Mouse (Mus musculus) intestine, postnatal 0 days (tissue): Measurements from ENCODE around the gene Celf2. TPM values are rescaled to one million over a fixed set of nuclear protein-coding genes. Genes with fewer than 3 reads are reported as not detected.

Experiments used
- ATAC-seq: fragments of 200-750 bp; cut with Nextera tagmentation; 2 replicates; pipeline ENCODE4 v1.8.0; 2017; ENCODE audit warnings: mild to moderate bottlenecking, moderate TSS enrichment, moderate library complexity
- H3K27ac ChIP-seq: fragments of 300-500 bp; sonication (generic); 2 replicates; pipeline ENCODE4 v1.5.1; 2014; ENCODE audit warnings: mild to moderate bottlenecking, low read depth, low read length, moderate library complexity
- H3K27me3 ChIP-seq: fragments of 300-500 bp; sonication (generic); replicated peaks from 2 replicates; pipeline ENCODE4 v1.6.1; 2014; ENCODE audit warnings: low read length, mixed read lengths; ENCODE audit not compliant: control insufficient read depth, insufficient read depth
- H3K36me3 ChIP-seq: fragments of 300-500 bp; sonication (generic); 2 replicates; pipeline ENCODE4 v1.6.1; 2014; ENCODE audit warnings: mild to moderate bottlenecking, moderate library complexity; ENCODE audit not compliant: control insufficient read depth, insufficient read depth
- H3K4me1 ChIP-seq: fragments of 300-500 bp; sonication (generic); replicated peaks from 2 replicates; pipeline ENCODE4 v1.6.1; 2014; ENCODE audit warnings: antibody characterized with exemption, low read length, mixed read lengths; ENCODE audit not compliant: control insufficient read depth, insufficient read depth
- H3K4me2 ChIP-seq: fragments of 300-500 bp; sonication (generic); replicated peaks from 2 replicates; pipeline ENCODE4 v1.6.1; 2014; ENCODE audit warnings: low read depth, mild to moderate bottlenecking, moderate library complexity
- H3K4me3 ChIP-seq: fragments of 300-500 bp; sonication (generic); 2 replicates; pipeline ENCODE4 v1.5.1; 2014; ENCODE audit warnings: low read depth, low read length
- H3K9ac ChIP-seq: fragments of 300-500 bp; sonication (generic); 2 replicates; pipeline ENCODE4 v1.6.1; 2014; ENCODE audit warnings: mild to moderate bottlenecking, low read depth, low read length
- H3K9me3 ChIP-seq: fragments of 300-500 bp; sonication (generic); 2 replicates; pipeline ENCODE4 v1.6.1; 2016; ENCODE audit warnings: mixed run types; ENCODE audit not compliant: control insufficient read depth
- CTCF ChIP-seq: sonication (generic); IDR thresholded peaks from 2 replicates; pipeline ENCODE4 v1.5.1; 2016; ENCODE audit warnings: low read depth, mild to moderate bottlenecking, control low read depth, antibody characterized with exemption, moderate library complexity
- WGBS: fragments of 180-500 bp; shearing (Covaris S2); extraction: QIAGEN DNeasy Blood & Tissue Kit; methylation state at CpG from one replicate; pipeline ENCODE4 v1.1.7; 2014; 5-methylcytosine and 5-hydroxymethylcytosine counted together
- polyA plus RNA-seq: library from polyadenylated mRNA; unstranded; fragments of >200 nt; fragmentation: Nextera tagmentation; extraction: Ambion mirVana; gene quantifications from 2 replicates; pipeline ENCODE4 v1.2.1, GENCODE M21; 2015

Celf2 gene
- polyA plus RNA-seq, 1 experiment from 2014 or later: 16.8 TPM

GRCm38 (mm10) chr2:6884796-6885711 is 624.3 kb downstream of the Celf2 start:
- no peaks in the 10 kb centered on the region for H3K27me3 ChIP-seq
- H3K27ac ChIP-seq: no peak overlapping the region
- no peaks in the 10 kb centered on the region for H3K36me3 ChIP-seq
- no peaks in the 10 kb centered on the region for H3K4me1 ChIP-seq
- no peak overlapping the region for H3K9ac ChIP-seq
- 77% methylated on average over 8 of the region's 8 CpGs for WGBS
- no peak overlapping the region for H3K4me3 ChIP-seq
- no peak overlapping the region for H3K4me2 ChIP-seq
- no peak for ATAC-seq
- TF ChIP-seq CTCF: no peak
- H3K9me3 ChIP-seq: no peaks in the 10 kb centered on the region

DNA sequence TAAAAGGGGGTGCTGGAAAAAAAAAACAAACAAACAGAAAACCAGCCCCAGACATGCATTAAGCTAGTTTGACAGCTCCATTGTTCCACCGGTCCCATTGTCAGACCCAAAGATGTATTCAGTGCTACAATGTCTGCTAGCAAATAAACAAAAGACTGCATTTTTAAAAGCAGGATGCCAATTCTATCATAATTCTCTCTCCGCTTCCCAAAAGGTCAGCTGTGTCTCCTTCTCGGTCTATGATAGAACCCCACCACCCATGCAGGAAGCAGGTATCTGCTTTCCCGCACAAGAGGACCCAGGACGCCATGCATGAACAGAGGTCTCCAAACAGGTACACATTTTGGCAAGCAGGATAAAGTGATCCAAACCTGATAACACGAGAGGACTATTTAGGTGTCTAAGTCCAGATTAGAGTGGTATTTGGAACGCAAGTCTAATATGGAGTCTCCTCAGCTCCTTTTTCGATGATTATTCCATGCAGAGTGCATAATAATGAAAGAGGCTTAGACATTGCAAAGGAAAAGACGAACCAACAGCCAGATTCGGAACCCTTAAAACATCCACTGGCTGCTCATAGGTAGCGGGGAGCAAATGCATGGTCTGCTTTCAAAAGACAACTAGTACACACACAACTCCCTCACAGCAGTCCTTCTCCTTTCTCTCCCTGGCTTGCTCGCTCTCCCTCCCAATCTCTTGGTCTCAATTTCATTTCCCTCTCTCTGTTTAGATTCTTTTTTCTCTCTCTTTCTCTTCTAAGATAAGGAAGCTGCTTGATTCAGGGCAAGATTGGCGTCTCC is 625.2 kb downstream of the Celf2 start:
- no peak overlapping the region for H3K4me3 ChIP-seq
- ATAC-seq: no peak
- H3K4me2 ChIP-seq: no peak overlapping the region
- 82% methylated on average over 13 of the region's 13 CpGs for WGBS
- no peak for TF ChIP-seq CTCF
- H3K4me1 ChIP-seq: no peaks in the 10 kb centered on the region
- no peaks in the 10 kb centered on the region for H3K27me3 ChIP-seq
- H3K36me3 ChIP-seq: no peaks in the 10 kb centered on the region
- no peaks in the 10 kb centered on the region for H3K9me3 ChIP-seq
- no peak overlapping the region for H3K27ac ChIP-seq
- H3K9ac ChIP-seq: no peak overlapping the region

- TF ChIP-seq CTCF: no peak
- no peaks in the 10 kb centered on the region for H3K27me3 ChIP-seq
- no peak overlapping the region for H3K9ac ChIP-seq
- H3K27ac ChIP-seq: no peak overlapping the region
- H3K4me2 ChIP-seq: no peak overlapping the region
- no peaks in the 10 kb centered on the region for H3K9me3 ChIP-seq
- no peaks in the 10 kb centered on the region for H3K36me3 ChIP-seq
- no peak overlapping the region for H3K4me3 ChIP-seq
- WGBS: 87% methylated on average over 6 of the region's 6 CpGs
- no peak for ATAC-seq
- H3K4me1 ChIP-seq: no peaks in the 10 kb centered on the region
Observed at GRCm38 (mm10) chr2:6882236-6882885, 627.0 kb downstream of the Celf2 start.

DNA sequence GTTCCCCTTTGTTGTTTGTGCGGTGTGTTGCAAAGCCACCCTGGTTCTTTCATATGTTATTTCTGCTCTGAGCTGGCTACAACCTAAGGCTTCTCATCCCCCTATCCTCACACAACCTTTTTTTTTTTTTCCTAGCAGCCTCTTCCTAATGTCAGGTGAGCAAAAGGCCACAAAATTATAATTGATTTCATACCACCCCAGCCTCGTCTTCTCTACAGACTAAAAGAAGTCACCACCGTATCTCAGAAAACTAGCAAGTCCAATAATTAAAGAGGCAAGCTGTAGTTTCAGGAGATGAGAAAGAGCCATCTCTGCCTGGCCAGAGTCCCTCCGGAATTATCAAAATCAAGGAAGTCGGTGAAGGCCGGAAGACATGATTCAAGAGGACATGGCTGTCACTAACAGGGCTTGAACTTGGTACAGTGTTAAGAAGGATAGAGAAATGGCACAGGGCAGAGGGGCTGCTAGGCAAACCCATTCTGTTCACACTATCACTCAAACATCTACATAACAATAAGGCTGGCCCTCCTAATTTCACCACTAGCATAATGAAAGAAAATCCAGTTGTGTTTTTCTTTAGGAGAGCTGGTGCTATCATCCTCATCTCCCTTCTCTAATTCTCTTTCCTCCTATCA is 628.3 kb downstream of the Celf2 start:
- Histone ChIP-seq H3K27me3 (no peaks in the 10 kb centered on the region), H3K4me1 (no peaks in the 10 kb centered on the region; the same call in 1 of the 2 replicates), H3K4me3 (no peak overlapping the region), H3K4me2 (no peak overlapping the region), H3K36me3 (no peaks in the 10 kb centered on the region), H3K27ac (no peak overlapping the region), H3K9ac (no peak overlapping the region), H3K9me3 (no peaks in the 10 kb centered on the region)
- no peak for TF ChIP-seq CTCF
- 89% methylated on average over 6 of the region's 6 CpGs for WGBS
- no peak for ATAC-seq

DNA sequence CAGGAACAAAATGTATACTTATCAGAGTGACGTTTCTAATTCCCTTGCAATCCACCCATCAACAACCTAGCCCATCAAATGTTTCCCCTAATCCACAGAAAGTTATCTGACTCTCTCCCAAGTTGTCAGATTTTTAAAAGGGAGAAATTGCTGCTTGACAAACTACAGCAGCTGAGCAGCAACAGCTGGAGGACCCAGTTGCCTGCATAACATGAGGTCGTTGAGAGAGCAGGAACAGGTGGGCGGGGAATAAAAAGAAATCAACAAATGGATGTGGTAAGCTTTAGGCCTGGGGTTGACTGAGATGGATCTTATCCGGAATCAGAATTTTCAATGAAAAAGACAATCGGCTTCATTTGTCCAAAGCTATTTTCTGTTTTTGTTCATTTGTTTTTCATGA is 632.3 kb downstream of the Celf2 start:
- no peaks in the 10 kb centered on the region for H3K9me3 ChIP-seq
- no peaks in the 10 kb centered on the region for H3K36me3 ChIP-seq
- no peaks in the 10 kb centered on the region for H3K27me3 ChIP-seq
- no peak for TF ChIP-seq CTCF
- no peak overlapping the region for H3K4me2 ChIP-seq
- no peak overlapping the region for H3K4me3 ChIP-seq
- H3K9ac ChIP-seq: no peak overlapping the region
- ATAC-seq: no peak
- 66% methylated on average over 5 of the region's 5 CpGs for WGBS
- no peak overlapping the region for H3K27ac ChIP-seq
- no peaks in the 10 kb centered on the region; the same call in 1 of the 2 replicates for H3K4me1 ChIP-seq

- H3K36me3 ChIP-seq: no peaks in the 10 kb centered on the region
- no peak overlapping the region for H3K4me3 ChIP-seq
- no peaks in the 10 kb centered on the region; the same call in 1 of the 2 replicates for H3K4me1 ChIP-seq
- no peaks in the 10 kb centered on the region for H3K27me3 ChIP-seq
- no peak overlapping the region for H3K9ac ChIP-seq
- ATAC-seq: no peak
- no peaks in the 10 kb centered on the region for H3K9me3 ChIP-seq
- no peak overlapping the region for H3K27ac ChIP-seq
- TF ChIP-seq CTCF: no peak
- no peak overlapping the region for H3K4me2 ChIP-seq
- 55% methylated on average over 5 of the region's 5 CpGs for WGBS
Observed at GRCm38 (mm10) chr2:6876547-6876946, 632.8 kb downstream of the Celf2 start.
